Mouse (Mus musculus) activated CD4-positive, CD25-positive, alpha-beta regulatory T cell, adult 4 months (primary cell): Measurements from ENCODE around the gene 2010300C02Rik. TPM values are rescaled to one million over a fixed set of nuclear protein-coding genes. Genes with fewer than 3 reads are reported as not detected.
A peak's percentile ranks its signal among the peaks of the same experiment; 100 is the strongest.

Source experiments
- ATAC-seq: one replicate; pipeline ENCODE4 v1.8.0; 2017
- polyA plus RNA-seq, 2 experiments: library from polyadenylated mRNA; unstranded; fragments of 100-300 nt; shearing (Covaris generic); gene quantifications; one replicate each; pipeline ENCODE4 v1.2.1; 2017

2010300C02Rik gene
- polyA plus RNA-seq, 2 experiments from 2014 or later, result 0.55 to 0.78 TPM

DNA sequence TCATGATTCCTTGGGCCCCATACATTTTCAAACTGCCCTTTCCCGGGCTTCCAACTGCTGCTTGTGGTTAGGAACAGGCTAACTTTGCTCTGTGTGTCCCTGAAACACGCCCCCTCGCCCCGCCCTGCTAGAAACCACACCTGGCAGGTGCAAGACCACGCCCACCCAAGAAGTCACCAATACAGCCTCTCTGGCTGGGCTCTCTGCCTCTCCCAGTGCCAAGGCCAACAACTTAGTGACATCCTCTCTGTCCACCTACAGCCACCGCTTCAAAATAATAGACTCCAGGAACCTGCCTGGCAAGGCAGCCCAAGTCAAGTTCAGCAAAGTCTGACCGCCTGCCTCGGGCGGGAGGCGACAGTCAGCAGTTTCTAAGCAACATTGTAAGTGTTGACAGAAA lies 53.3 kb downstream of the 2010300C02Rik start:
- ATAC-seq, result no peak

DNA sequence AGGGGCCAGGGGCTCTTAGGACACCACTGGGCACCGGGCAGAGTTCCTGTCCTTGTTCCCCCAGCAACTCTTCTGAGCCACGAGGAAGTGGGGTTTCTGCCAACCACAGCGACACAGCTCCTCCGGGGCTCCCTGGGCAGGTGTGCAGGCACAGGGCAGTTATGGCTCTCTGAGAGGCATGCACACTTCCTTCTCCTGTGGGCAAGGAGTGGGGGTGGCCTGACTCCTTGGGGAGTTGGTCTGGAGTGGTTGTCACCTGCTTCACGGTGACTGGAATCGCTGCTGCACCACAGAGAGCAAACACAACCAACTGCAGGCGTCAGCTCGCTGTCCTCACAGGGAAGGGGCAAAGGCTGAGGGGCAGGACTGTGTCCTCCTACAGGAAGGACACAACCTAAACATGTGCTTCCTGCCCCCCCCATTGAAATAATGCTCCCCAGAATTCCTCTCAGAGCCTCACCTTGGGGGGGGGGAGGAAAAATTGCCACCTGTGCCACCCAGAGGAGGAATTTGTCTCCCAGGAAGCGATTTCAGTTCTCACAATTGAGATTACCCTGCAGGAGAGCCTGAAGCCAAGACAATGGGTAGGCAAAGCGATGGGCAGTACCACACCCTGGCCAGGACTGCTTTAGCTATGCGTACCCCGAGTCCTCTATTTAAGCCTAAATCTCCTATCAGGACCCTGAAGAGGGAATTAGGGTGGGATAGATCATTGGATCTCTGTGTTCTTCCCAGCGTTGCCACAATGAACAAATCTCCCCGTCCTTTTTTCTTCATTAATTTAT lies 54.2 kb downstream of the 2010300C02Rik start:
- ATAC-seq, result no peak

DNA sequence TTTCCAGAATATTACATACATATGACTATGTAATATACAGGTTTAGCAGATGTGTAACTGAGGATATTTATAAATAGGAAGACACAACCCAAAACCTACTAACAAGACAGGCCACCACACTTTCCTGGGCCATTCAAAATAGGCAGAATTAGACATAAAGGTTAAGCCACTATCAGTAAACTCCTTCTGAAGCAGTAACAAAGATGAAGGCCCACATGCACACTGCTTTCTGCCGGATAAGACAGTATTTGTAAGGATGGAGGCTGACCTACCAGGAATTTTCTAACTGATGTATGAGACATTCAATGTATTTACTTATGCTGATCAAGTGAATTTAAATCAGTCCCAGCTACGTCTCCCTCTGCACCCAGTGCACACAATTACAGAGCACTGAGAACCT lies 55.4 kb downstream of the 2010300C02Rik start:
- ATAC-seq, result no peak

DNA sequence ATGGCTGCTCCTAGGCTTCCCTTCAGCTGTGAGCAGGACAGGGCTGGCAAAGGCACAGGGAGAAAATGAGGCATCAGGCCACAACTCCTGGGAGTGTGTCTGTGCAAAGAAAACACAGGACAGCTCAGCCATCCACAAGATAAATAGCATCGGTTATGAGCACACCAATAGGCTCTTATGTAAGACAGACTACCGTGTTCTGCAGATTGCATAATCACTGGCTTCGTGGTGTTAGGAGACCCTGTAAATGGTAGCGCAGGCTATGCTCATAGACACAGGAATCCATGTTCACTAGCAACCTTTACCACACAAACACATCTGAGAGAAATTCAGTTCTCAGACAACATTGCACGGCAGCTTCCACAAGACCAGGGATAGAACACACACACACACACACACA lies 56.3 kb downstream of the 2010300C02Rik start:
- ATAC-seq, result no peak

DNA sequence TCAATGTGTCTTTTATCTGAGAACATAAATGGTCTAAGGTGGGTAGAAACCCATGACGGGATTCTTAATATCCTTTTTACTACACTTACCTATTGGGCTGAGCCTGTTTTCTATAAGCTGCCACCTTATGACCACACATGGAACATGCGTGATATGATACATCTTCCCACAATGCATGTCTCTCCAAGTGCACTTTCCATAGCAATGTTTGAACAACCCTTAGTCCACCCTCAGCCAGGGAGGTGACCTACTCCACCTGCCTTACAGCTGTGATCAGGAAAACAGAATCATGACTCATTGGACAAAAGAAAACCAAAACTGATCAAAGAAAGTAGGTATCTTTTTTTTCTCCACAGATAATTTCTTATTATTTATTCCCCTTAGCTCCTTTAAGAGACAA lies 63.9 kb downstream of the 2010300C02Rik start:
- ATAC-seq, result no peak

DNA sequence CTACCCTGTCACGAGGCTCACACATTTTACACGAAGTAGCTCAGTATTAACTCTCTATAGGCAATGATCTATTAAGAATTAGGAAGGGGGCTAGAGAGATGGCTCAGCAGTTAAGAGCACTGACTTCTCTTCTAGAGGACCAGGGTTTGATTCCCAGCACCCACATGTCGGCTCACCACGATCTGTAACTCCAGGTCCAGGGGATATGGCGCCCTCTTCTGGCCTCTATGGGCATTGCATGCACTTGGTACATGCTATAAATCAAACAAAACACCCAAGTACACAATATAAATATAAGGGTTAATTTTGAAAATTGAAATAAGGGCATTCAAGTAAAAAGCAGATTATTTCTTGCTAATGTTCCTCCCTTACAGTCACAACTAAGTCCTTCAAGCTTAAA lies 65.9 kb downstream of the 2010300C02Rik start:
- ATAC-seq, result no peak

DNA sequence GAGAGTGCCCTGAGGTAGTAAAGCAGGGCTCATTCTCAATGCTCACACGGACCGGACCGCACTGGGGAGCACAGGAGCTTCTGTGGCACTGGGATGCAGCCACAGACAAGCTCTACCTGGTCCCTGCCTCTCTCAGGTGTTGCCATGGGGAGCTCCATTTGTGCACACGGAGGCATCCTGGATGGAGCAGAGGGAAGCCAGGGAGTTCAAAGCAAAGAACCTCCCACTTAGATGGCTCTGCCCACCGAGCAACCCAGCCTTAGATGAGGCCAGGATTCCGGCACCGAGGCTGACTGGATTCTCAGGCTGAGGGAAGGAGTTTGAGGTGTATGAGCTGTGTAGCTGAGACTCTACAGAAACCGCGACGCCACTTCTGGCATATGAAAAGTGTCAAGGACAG lies 72.8 kb downstream of the 2010300C02Rik start:
- ATAC-seq, result no peak

DNA sequence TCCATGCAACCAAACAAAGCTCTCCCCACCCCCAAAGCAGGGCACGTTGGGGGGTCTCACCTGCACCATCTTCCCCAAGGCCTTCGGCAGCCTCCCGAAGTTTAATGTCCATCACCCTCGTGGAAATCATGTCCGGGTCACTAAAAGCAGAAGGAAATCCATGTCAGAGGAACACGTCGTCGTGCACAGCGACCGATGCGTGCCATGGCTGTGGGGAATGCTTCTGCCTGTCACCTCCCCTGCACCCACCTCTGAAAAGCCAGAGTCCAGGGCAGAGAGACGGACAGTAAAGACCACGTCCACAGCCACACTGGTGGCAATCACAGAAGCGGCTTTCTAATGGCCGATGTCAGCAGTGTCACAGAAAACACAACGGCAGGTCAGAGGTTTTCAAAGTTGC lies 75.4 kb downstream of the 2010300C02Rik start:
- no peak for ATAC-seq

DNA sequence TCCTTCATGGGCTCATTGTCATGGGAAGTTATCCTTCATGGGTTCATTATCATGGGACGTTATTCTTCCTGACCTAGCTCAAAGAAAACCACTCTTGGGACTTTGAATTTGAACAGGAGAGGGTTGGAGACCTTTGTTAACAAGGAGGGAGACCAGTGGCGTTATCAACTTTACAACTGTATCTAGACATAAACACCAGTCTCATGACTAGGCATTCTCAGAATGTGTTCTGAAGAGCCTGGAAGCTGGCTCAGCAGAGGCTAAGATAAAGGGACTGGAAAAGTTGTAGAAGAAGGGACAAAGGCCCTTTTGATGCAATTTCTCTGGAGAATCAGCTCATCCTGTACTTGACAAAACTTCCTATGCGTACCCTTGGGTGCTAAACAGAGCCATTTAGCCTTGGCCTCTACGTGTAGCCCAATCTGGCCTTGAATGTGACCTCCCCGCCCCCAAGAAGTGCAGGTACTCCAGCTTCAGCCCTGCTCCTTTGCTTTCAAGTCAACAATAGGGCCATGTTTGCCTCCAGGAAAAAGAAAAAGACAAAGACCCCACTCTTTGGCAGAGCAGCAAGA lies 76.0 kb downstream of the 2010300C02Rik start:
- ATAC-seq, result no peak

DNA sequence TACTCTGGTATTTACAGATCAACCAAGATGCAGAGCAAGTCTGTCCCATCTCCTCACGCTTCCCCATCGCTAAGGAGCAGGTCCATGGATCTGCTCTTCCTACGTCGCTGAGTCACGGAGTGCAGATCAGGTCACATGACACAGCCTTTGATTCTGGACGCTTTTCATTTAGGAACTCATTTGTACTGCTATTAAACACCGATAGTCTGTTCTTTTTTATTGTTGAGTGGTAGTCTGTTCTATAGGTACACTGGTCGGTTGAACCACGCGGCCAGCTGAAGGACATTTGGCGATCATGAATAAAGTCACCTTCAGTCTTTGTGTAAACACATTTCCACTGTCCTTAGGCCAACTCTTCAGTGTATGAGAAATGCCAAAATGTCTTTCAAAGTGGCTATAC lies 78.5 kb downstream of the 2010300C02Rik start:
- no peak for ATAC-seq

DNA sequence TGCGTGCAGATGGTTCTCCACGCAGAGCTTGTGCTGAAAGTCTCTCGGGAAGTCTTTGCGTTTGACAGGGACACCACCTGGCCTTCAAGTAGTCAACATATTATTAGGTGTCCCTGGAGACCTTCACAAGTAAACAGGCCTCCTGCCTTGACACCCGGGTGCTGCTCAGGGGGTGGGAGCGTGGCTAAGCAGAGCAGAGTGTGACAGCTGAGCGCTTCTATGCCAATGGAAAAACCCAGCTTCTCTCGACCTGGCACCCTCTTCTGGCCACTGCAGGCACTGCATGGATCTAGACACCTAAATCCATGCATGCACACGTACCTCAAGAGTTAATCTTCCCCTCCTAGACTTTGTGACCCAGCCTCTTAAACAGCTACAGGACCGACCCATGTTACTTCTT lies 80.8 kb downstream of the 2010300C02Rik start:
- no peak for ATAC-seq

DNA sequence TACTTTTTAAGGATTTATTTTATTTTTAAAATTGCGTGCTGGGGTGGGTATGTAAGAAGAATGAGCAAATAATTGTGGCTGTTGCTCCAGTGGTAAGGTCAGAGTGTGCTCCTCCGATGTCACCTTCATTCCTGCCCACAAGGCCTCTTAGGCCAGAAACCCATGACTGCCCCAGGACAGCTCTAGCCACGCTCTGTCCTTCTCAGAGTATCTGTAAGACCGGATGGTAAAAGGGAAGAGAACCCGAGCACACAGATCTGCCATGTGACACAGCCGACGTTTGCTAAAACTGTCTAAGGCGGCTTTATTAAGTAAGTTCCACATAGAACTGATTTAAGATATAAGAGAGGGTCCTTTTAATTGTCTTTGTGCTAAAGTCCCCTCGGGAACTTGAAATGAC lies 81.3 kb downstream of the 2010300C02Rik start:
- ATAC-seq, result no peak

DNA sequence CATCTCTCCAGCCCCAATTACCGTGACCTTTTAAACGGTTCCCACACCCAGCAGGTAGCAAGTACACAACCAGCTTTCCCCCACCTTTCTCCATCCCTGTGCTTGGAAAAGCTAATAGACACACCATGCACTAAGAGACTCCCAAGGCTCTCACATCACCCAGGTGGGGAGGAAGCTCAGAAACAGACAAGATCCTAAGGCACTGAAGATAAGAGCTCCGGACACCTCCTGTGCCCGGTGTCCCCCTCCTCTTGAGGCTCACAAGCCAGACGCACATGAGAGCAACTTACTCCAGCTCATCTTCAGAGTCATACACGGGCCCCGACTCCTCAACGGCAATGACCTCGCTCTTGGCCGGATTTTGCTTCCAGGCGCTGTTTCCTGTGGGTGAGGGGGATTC lies 82.3 kb downstream of the 2010300C02Rik start:
- no peak for ATAC-seq

DNA sequence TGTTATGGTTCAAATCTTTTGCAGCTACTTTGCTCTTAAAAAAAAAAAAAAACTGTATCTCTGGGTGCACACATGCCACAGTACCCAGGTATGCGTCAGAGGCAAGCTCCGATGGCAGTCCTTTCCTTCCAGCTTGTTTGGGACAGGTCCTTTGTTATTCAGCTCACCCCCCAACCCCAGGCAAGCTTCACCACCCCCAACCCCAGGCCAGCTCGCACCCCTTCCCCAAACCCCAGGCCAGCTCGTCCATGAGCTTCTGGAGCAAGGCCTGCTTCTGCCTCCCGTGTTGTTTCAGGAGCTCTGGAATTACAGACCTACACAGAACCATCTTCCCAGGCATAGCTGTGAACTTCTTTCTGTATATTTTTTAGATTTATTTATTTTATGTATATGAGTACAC lies 83.1 kb downstream of the 2010300C02Rik start:
- no peak for ATAC-seq

DNA sequence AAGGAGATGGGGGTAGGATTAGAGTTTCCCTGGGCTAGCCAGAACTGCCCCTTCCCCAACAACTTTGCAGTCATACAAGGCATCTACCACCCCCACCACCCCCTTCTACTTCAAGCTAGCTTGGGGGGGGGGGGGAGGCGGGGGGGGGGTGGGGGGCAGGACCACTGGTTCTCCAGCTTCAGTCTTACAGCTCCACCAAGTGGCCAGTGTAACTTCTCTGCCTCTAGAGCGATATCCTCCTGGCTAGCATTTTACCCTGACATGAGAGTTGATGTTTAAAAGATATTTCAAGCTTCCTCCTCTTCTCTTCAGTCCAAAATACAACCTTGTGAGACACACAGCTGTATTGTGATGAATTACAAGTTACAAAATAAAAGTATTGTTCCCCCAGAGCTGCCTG lies 83.7 kb downstream of the 2010300C02Rik start:
- no peak for ATAC-seq

DNA sequence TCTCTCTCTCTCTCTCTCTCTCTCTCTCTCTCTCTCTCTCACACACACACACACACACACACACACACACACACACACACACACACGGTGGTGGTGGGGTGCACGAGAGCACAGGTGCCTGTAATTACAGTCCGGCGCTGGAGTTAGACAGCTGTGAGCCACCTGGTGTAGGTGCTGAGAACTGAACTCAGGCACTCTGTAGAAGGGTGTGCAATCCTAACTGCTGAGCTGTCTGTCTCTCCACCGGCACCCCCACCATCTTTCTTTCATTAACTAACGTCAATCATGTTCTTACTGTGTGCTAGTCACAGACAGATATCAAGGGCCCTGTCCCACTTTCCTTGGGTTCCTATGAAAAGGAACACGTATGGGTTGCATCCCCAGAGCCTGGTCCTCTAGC lies 84.2 kb downstream of the 2010300C02Rik start:
- ATAC-seq, result no peak

DNA sequence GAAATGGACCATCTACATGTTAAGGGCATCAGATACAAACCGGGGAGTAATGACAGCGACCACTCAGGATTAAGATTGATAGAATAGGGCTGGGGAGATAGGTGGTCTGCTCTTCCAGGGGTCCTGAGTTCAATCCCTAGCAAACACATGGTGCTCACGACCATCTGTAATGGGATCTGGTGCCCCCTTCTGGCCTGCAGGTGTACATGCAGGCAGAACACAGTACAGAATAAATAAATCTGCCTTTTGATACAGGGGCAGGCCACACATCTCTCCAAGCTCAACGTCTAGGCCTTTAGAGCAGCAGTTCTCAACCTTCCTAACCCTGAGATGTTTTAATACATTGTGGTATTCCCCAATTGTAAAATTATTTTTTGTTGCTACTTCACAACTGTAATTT lies 85.2 kb downstream of the 2010300C02Rik start:
- no peak for ATAC-seq

DNA sequence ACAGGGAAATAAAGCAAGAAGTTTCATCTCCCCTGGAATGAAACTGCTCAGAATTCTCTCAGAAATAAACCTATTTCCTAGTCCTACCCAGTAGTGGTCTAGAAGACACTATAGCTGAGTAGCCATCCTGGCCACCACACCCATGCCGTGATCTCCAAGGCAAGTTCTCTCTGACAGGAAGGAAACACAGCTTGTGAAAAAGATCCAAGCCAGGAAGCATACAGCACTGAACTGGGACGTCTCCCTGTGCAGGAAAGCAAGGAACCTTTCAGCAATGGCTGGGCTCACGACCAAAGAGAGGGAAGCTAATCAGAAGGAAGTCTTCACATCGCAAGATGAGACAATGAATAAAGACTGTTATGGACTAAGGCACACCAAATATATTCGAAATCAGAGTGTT lies 86.4 kb downstream of the 2010300C02Rik start:
- no peak for ATAC-seq

DNA sequence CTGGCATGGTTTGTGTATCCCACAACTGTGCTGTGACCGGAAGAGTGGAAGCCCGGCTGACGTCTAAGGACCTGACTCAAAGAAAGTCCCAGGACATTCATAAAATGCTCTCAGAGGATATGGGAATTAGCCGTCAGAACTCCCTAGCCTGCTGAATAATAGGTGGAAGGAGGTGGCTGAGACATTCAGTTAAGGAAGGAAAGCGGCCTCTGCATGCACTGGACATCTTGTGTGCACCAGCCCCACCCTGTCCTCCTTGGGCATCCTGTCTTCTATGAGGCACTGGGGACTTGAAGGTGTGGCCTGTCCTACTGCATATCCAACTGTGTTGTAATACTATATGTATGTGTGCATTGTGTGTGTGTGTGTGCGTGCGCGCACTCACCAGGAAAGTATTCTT lies 87.5 kb downstream of the 2010300C02Rik start:
- ATAC-seq, result no peak

DNA sequence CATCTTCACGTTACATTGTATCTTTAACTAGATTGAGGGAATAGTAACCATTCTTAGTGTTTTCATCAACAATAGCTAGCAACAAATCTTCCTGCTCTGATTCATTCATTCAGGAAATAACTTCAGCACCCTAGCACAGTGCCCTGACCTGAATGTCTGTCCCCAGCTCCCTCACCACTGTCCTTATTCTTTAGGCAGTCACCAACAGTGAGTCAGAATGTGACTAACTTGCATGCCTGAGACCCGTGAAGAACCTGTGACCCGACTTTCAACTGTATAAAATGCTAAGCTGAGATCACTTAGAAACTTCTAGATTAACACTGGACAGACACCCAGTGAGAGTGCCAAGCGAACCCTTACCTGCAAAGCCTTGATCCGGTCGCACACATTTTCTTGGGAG lies 88.4 kb downstream of the 2010300C02Rik start:
- no peak for ATAC-seq

DNA sequence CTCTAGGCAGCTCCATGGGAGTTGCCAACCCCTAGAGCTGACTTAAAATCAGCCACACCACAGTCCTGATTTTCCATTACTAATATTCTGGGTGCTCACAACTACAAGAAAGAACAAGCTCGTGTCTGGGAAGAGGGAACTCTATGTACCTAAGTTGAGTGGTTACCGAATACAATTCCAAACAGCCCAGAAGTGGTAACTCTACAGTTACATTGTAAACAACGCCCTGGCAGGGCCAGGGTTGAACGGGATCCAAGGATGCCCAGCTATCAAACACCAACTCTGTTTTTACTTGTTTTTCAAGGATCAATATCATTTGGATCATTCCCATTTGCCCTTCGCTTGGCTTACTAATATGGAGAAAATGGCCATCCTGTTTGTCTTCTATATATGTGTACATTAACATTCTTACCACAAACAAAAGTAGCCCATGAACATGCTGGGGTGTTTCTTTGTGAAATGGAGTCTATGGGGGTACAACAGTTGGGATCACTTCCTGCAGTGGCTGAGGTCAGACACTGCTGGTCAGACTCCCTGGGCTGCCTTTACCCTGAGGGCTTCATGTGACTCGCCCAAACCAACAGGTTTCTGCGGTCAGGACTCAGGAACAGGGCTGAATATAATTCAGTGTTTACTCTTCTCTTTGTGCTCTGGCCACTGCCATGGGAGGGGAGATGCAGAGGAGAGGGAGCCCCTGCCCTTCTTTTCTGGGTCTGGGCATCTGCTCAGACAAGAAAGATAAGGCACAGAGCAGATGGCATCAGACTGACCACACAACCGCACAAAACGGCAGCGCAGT lies 89.3 kb downstream of the 2010300C02Rik start:
- ATAC-seq, result no peak

DNA sequence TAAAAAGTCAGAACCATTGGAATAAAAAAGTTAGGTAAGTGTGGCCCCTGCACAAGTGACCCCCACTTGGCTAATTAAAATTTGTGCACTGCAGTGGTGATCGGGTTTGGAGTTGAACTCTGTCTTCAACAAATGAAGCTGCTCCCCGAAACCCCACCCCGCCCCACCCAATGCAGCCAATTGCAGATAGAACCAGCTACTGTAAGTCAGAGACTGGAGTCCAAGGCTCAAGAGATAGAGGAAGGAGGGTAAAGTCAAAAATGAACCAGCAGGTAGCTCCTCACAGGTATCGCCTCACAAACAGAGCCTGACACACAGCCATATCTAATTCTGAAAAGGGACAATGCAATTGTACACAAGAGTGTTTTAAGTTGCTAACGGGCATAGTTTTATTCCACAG lies 90.0 kb downstream of the 2010300C02Rik start:
- ATAC-seq, result no peak

DNA sequence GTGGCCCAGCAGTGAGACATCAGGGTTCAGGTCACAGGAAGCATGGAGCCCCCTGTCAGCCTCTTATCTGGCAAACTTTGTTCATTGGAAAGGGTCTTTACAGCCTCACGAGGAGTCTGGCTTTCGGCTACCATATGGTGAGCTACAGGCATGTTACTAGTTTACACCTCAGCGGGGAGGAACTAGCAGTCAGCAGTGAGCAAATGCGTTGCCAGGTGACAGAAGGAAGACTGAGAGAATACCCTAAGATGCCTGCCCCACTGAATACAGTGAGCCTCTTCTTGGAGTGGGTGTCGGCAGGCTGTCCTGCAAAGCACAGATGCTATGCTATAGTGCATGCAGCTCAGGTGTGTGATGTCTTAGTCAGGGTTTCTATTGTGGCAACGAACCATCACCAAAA lies 91.1 kb downstream of the 2010300C02Rik start:
- no peak for ATAC-seq

DNA sequence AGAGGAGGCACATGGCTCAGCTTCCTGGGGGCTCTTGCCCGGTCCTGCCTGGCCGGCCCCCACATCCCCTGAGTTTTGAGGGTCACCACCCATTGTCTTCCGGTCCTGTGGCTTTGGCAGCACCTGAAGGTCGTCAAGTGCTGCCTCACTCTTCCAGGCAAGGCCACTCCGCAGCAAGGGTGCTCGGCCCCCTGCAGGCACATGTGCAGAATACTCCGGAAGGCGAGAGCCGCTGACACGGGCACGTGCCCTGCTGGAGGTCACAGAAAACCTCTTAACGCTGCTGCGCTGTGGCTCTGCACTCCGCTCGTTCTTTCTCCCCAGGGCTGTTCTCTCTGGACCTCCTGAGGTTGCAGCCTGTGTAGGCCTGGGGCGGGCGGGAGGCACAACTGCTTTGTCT lies 95.7 kb downstream of the 2010300C02Rik start:
- peak; percentile 76 for ATAC-seq
